Mouse (Mus musculus): ENCODE results near the gene Pou1f1. TPM values are rescaled to one million over a fixed set of nuclear protein-coding genes. Genes with fewer than 3 reads are reported as not detected.

Pou1f1 gene
- polyA plus RNA-seq, 1 experiment: not detected

GRCm38 (mm10) chr16:65561963-65562863, 41.9 kb downstream of the Pou1f1 start, which contains the start of gene Chmp2b:
Gene Chmp2b (minus strand): TSS chr16:65562726.
- WGBS: under 1% methylated on average over 69 of the region's 69 CpGs
- DNase-seq (ENCODE audit: low read depth, low spot score): no peak

GRCm38 (mm10) chr16:65562864-65563206, 42.5 kb downstream of the Pou1f1 start:
- WGBS: 2% methylated on average over 10 of the region's 10 CpGs
- DNase-seq (ENCODE audit: low read depth, low spot score): no peak

GRCm38 (mm10) chr16:65564306-65564705, 44.0 kb downstream of the Pou1f1 start:
- WGBS: 28% methylated on average over 8 of the region's 8 CpGs
- DNase-seq (ENCODE audit: low read depth, low spot score): no peak

- 24% methylated on average over 1 of the region's 1 CpGs for WGBS
- peak; percentile 79 for DNase-seq (ENCODE audit: low read depth, low spot score)
These were observed 44.6 kb downstream of the Pou1f1 start for GRCm38 (mm10) chr16:65564951-65565350.

- DNase-seq (ENCODE audit: low read depth, low spot score): no peak
- WGBS: 68% methylated on average over 4 of the region's 4 CpGs
These were observed 48.5 kb downstream of the Pou1f1 start for GRCm38 (mm10) chr16:65568853-65569252.

- 47% methylated on average over 6 of the region's 6 CpGs for WGBS
These were observed 57.2 kb downstream of the Pou1f1 start for GRCm38 (mm10) chr16:65577298-65578029.

More at GRCm38 (mm10) chr16:65577298-65578029, 57.2 kb downstream of the Pou1f1 start:
- DNase-seq (ENCODE audit: low read depth, low spot score): no peak

Other genes with a start within 250 kb of the Pou1f1 start
- 23.9 and 35.6 TPM in 2 replicates for gene Chmp2b, start 42.2 kb downstream of the Pou1f1 start, polyA plus RNA-seq (2012; rRNA removed)